Mouse (Mus musculus): ENCODE results near the gene Abcc5. TPM values are rescaled to one million over a fixed set of nuclear protein-coding genes. Genes with fewer than 3 reads are reported as not detected.
"Not testable (repeated sequence)": the region's sequence is repeated elsewhere in the genome, so short reads cannot be mapped to it uniquely, and the experiment has no call there.

Gene Abcc5
- total and polyA plus RNA-seq, 2 experiments from 2014 or later: 71.6 to 79.8 TPM

- no peaks in the 10 kb centered on the region for H3K4me1 ChIP-seq (ENCODE audit: insufficient read depth)
- no peak overlapping the region for H3K4me2 ChIP-seq (ENCODE audit: low read depth)
- H3K36me3 ChIP-seq (ENCODE audit: insufficient read depth): no peaks in the 10 kb centered on the region
- DNase-seq (no peak), ATAC-seq (no peak)
- H3K4me3 ChIP-seq (ENCODE audit: low read depth, low read length): no peak overlapping the region
- no peak overlapping the region for H3K27ac ChIP-seq (ENCODE audit: low read depth, low read length)
- WGBS: 81% methylated on average over 2 of the region's 2 CpGs
- no peaks in the 10 kb centered on the region for H3K9me3 ChIP-seq (ENCODE audit: low read length)
- no peak for TF ChIP-seq CTCF (IDR thresholded peaks at IDR 0.05; ENCODE audit: low read depth)
- H3K27me3 ChIP-seq (ENCODE audit: insufficient read depth, low read length): no peaks in the 10 kb centered on the region
- H3K9ac ChIP-seq: no peak overlapping the region
Observed at GRCm38 (mm10) chr16:20442871-20443270, 16.7 kb upstream of the Abcc5 start.

DNA sequence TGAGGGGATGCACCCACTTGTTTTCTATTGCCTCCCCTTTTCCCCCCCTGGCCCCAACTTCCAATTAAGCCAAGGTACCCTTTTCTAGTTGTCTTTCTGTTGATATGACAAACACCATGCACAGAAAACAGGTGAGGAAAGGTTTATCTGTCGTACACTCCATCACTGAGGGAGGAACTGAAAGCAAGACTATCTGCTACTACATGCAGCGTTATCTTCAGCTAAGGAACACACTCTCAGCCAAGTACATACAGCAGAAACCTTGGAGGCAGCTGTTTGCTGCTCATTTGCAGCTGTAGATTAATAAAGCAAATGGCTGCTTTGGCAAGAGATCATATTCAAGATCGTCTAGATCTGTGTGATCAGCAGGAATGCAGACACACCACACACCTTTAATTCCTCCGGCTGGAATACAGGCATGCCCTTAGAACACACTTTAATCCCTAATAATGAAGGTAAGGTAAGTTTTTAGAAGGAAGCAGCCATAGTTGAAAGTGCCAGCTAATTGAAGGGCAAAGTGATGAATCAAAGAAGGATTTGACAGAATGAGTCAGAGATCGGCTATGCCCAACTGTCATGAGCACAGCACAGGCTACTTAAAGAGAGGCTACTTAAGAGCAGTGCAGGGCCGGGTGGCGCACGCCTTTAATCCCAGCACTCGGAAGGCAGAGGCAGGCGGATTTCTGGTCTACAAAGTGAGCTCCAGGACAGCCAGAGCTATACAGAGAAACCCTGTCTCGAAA, 12.7 kb upstream of the Abcc5 start:
- no peak overlapping the region for H3K9ac ChIP-seq
- H3K4me1 ChIP-seq (ENCODE audit: insufficient read depth): no peaks in the 10 kb centered on the region
- H3K27me3 ChIP-seq (ENCODE audit: insufficient read depth, low read length): no peaks in the 10 kb centered on the region
- DNase-seq (no peak), ATAC-seq (no peak)
- no peaks in the 10 kb centered on the region for H3K9me3 ChIP-seq (ENCODE audit: low read length)
- H3K4me3 ChIP-seq (ENCODE audit: low read depth, low read length): no peak overlapping the region
- no peaks in the 10 kb centered on the region for H3K36me3 ChIP-seq (ENCODE audit: insufficient read depth)
- TF ChIP-seq CTCF (IDR thresholded peaks at IDR 0.05; ENCODE audit: low read depth): no peak
- H3K4me2 ChIP-seq (ENCODE audit: low read depth): no peak overlapping the region
- WGBS: 90% methylated on average over 11 of the region's 11 CpGs
- no peak overlapping the region for H3K27ac ChIP-seq (ENCODE audit: low read depth, low read length)

- H3K4me3 ChIP-seq (ENCODE audit: low read depth, low read length); H3K27me3 ChIP-seq (ENCODE audit: insufficient read depth, low read length); H3K4me1 ChIP-seq (ENCODE audit: insufficient read depth); H3K4me2 ChIP-seq (ENCODE audit: low read depth); ATAC-seq; H3K9ac ChIP-seq; DNase-seq; H3K9me3 ChIP-seq (ENCODE audit: low read length); H3K36me3 ChIP-seq (ENCODE audit: insufficient read depth); H3K27ac ChIP-seq (ENCODE audit: low read depth, low read length): not testable (repeated sequence)
- WGBS: 92% methylated on average over 1 of the region's 1 CpGs
Observed at GRCm38 (mm10) chr16:20438046-20438445, 11.9 kb upstream of the Abcc5 start.

DNA sequence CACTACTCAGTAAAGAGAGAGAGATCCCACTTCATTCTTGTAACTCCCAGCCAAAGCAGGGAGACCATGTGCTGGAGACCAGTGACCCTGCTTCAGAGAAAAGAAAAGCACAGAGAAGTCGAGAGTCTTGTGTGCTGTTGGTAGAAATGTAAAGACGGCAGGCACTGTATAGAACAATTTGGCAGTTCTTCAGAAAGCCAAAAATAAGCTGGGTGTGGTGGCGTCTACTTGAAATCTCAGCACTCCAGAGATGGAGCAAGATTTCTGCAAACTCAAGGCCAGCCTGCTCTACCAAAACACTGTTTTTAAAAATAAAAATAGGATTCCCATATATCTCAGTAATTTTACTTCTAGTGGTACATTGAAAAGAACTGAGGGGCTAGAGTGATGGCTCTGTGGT, 10.1 kb upstream of the Abcc5 start:
- Histone ChIP-seq H3K4me2 (ENCODE audit: low read depth) (no peak overlapping the region), H3K9ac (no peak overlapping the region), H3K4me1 (ENCODE audit: insufficient read depth) (no peaks in the 10 kb centered on the region), H3K27me3 (ENCODE audit: insufficient read depth, low read length) (no peaks in the 10 kb centered on the region), H3K9me3 (ENCODE audit: low read length) (no peaks in the 10 kb centered on the region), H3K27ac (ENCODE audit: low read depth, low read length) (no peak overlapping the region), H3K36me3 (ENCODE audit: insufficient read depth) (no peaks in the 10 kb centered on the region), H3K4me3 (ENCODE audit: low read depth, low read length) (no peak overlapping the region)
- TF ChIP-seq CTCF (IDR thresholded peaks at IDR 0.05; ENCODE audit: low read depth): no peak
- ATAC-seq (no peak), DNase-seq (no peak)
- WGBS: 74% methylated on average over 3 of the region's 3 CpGs

- DNase-seq: no peak
- no peaks in the 10 kb centered on the region for H3K9me3 ChIP-seq (ENCODE audit: low read length)
- peaks cover 10% of the 10 kb centered on the region for H3K4me1 ChIP-seq (ENCODE audit: insufficient read depth)
- no peak overlapping the region for H3K4me2 ChIP-seq (ENCODE audit: low read depth)
- H3K4me3 ChIP-seq (ENCODE audit: low read depth, low read length): no peak overlapping the region
- ATAC-seq: no peak
- H3K9ac ChIP-seq: no peak overlapping the region
- WGBS: 87% methylated on average over 5 of the region's 5 CpGs
- TF ChIP-seq CTCF (IDR thresholded peaks at IDR 0.05; ENCODE audit: low read depth): no peak
- H3K27ac ChIP-seq (ENCODE audit: low read depth, low read length): no peak overlapping the region
- no peaks in the 10 kb centered on the region for H3K36me3 ChIP-seq (ENCODE audit: insufficient read depth)
- H3K27me3 ChIP-seq (ENCODE audit: insufficient read depth, low read length): no peaks in the 10 kb centered on the region
Observed at GRCm38 (mm10) chr16:20429328-20429727, 3.1 kb upstream of the Abcc5 start.

- Histone ChIP-seq H3K27ac (ENCODE audit: low read depth, low read length) (no peak overlapping the region), H3K9me3 (ENCODE audit: low read length) (no peaks in the 10 kb centered on the region), H3K27me3 (ENCODE audit: insufficient read depth, low read length) (no peaks in the 10 kb centered on the region), H3K4me2 (ENCODE audit: low read depth) (no peak overlapping the region), H3K4me1 (ENCODE audit: insufficient read depth) (peaks cover 18% of the 10 kb centered on the region), H3K4me3 (ENCODE audit: low read depth, low read length) (no peak overlapping the region), H3K36me3 (ENCODE audit: insufficient read depth) (no peaks in the 10 kb centered on the region), H3K9ac (no peak overlapping the region)
- ATAC-seq (no peak), DNase-seq (no peak)
- TF ChIP-seq CTCF (IDR thresholded peaks at IDR 0.05; ENCODE audit: low read depth): no peak
- WGBS: 86% methylated on average over 4 of the region's 4 CpGs
Observed at GRCm38 (mm10) chr16:20427566-20427965, 1.4 kb upstream of the Abcc5 start.

DNA sequence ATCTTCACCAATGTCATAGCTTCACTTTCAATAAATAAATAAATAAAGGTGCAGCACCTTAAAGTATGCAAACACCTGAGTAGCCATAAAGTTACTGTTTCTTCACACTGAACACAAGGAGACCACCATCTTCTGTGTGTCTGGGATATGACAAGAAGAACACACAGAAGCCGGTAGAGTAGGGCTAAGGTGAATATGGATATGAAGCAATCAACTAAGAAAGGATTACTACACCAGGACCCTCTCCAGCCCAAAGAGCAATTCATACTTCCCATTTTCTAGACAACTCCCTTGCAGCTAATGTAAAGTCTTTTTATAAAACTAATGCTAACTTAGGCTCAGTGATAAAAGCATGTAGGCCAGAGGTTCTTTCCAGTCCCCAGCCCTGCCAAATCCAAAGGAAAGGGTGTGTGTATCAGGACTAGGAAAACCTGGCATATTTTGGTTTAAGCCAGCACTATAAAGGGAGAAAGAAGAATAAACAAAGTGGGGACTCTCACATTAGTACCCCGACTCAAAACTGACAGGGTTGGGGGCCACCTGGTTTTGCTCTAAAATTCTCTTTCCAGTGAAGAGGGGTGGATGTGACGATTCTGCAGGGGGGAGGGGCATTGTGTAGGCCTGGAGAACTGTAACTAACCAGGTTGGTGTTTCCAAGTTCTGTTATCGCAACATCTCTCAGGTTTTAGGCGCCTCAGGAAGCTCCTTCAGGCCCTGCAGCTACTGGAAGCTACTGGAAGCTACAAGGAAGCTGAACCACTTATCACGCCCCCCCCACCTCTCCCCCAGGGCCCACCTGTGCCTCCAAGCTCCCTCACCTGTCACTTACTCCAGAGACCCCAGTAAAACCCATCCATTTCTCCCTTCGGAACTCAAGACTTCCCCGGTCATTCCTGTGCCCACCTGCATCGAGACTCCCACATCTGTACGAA, 1.2 kb downstream of the Abcc5 start:
- Histone ChIP-seq H3K4me2 (ENCODE audit: low read depth) (peak overlapping the region; percentile 76), H3K27me3 (ENCODE audit: insufficient read depth, low read length) (no peaks in the 10 kb centered on the region), H3K4me1 (ENCODE audit: insufficient read depth) (peaks cover 18% of the 10 kb centered on the region), H3K9ac (peak overlapping the region; percentile 91), H3K4me3 (ENCODE audit: low read depth, low read length) (peak overlapping the region; percentile 86), H3K9me3 (ENCODE audit: low read length) (no peaks in the 10 kb centered on the region), H3K27ac (ENCODE audit: low read depth, low read length) (peak overlapping the region; percentile 92; the same call in 1 of the 2 replicates), H3K36me3 (ENCODE audit: insufficient read depth) (peaks cover 15% of the 10 kb centered on the region)
- no peak for ATAC-seq
- no peak for TF ChIP-seq CTCF (IDR thresholded peaks at IDR 0.05; ENCODE audit: low read depth)
- DNase-seq: no peak
- WGBS: 52% methylated on average over 10 of the region's 10 CpGs
